ENCODE assay signal across 18 mouse cellular contexts in genomic region chr15:30992357-30992756, GRCm38 (mm10).
DNase-seq lines count a peak whose midpoint lies in the region; ATAC-seq lines count a peak whose summit lies in the region.
"Had no signal": no experiment of that assay in that cellular context is flagged by ENCODE, and none has a peak within 500 bp of the region (broad histone marks: within the 10 kb centered on the region; RNA-seq: fewer than 3 reads in every experiment).

No protein-coding gene starts in this region.

- H3K27me3 ChIP-seq in heart, embryonic 10.5 days (ENCODE audit: insufficient read depth, poor library complexity, severe bottlenecking): no peaks in the 10 kb centered on the region
- H3K27me3 ChIP-seq in midbrain, embryonic 11.5 days (ENCODE audit: control insufficient read depth, insufficient read depth, low read length): no peaks in the 10 kb centered on the region
- H3K27me3 ChIP-seq in midbrain, embryonic 14.5 days (ENCODE audit: control insufficient read depth, insufficient read depth, low read length): no peaks in the 10 kb centered on the region
- H3K27me3 ChIP-seq: intestine, embryonic 15.5 days; limb, embryonic 12.5 days; liver, embryonic 12.5 days had no signal

- no peak overlapping the region for H3K4me2 ChIP-seq in midbrain, embryonic 11.5 days
- H3K4me2 ChIP-seq in midbrain, embryonic 14.5 days (ENCODE audit: low read length): no peak overlapping the region
- H3K4me2 ChIP-seq: intestine, embryonic 15.5 days; limb, embryonic 12.5 days; liver, embryonic 12.5 days had no signal

- DNase-seq in heart, embryonic 10.5 days (ENCODE audit: low spot score): peak; percentile 51
- no peak for DNase-seq in heart, postnatal 36 days
- peak; percentile 54 for DNase-seq in midbrain, embryonic 11.5 days (ENCODE audit: low spot score, missing footprints)
- no peak for DNase-seq in midbrain, embryonic 14.5 days
- DNase-seq in cerebellum, adult 8-10 months: peak; percentile 14
- DNase-seq in cerebellum, postnatal 14 days: peak; percentile 47 to 48
- no peak for DNase-seq in urinary bladder, adult 18-20 months (ENCODE audit: low spot score in 2 of 2)
- DNase-seq: heart, adult 18-20 months; kidney, postnatal 4 days; lung, adult 2 months; lung, postnatal 4 days; right cerebral cortex, postnatal 4 days; thymus, postnatal 14 days had no signal

- no peak overlapping the region for H3K4me3 ChIP-seq in heart, embryonic 10.5 days
- H3K4me3 ChIP-seq in midbrain, embryonic 11.5 days (ENCODE audit: low read depth, low read length): no peak overlapping the region
- H3K4me3 ChIP-seq in midbrain, embryonic 14.5 days (replicated peaks; ENCODE audit: low read depth, low read length): no peak overlapping the region
- H3K4me3 ChIP-seq: forebrain, embryonic 10.5 days; intestine, embryonic 15.5 days; limb, embryonic 12.5 days; liver, embryonic 12.5 days; myocyte had no signal

- H3K9ac ChIP-seq in midbrain, embryonic 11.5 days (ENCODE audit: low read length): no peak overlapping the region
- no peak overlapping the region for H3K9ac ChIP-seq in midbrain, embryonic 14.5 days (replicated peaks; ENCODE audit: low read length)
- H3K9ac ChIP-seq: intestine, embryonic 15.5 days; limb, embryonic 12.5 days; liver, embryonic 12.5 days had no signal

- no peak for ATAC-seq in midbrain, embryonic 11.5 days (ENCODE audit: low FRiP score)
- ATAC-seq in midbrain, embryonic 14.5 days (ENCODE audit: low FRiP score, low TSS enrichment): no peak
- ATAC-seq: intestine, embryonic 15.5 days; liver, embryonic 12.5 days had no signal

- no peaks in the 10 kb centered on the region for H3K36me3 ChIP-seq in heart, embryonic 10.5 days
- no peaks in the 10 kb centered on the region for H3K36me3 ChIP-seq in midbrain, embryonic 11.5 days (ENCODE audit: control insufficient read depth, insufficient read depth, low read length)
- no peaks in the 10 kb centered on the region for H3K36me3 ChIP-seq in midbrain, embryonic 14.5 days (ENCODE audit: control insufficient read depth, insufficient read depth, low read length)
- H3K36me3 ChIP-seq: forebrain, embryonic 10.5 days; intestine, embryonic 15.5 days; limb, embryonic 12.5 days; liver, embryonic 12.5 days had no signal

- WGBS in heart, embryonic 10.5 days: 82% methylated on average over 12 of the region's 12 CpGs
- WGBS in midbrain, embryonic 11.5 days: 93% methylated on average over 12 of the region's 12 CpGs
- 94% methylated on average over 12 of the region's 12 CpGs for WGBS in midbrain, embryonic 14.5 days

- intact Hi-C loops in heart, postnatal 36 days (cut with DNase I): no loop called here

- H3K9me3 ChIP-seq in heart, embryonic 10.5 days: no peaks in the 10 kb centered on the region
- no peaks in the 10 kb centered on the region for H3K9me3 ChIP-seq in midbrain, embryonic 11.5 days (ENCODE audit: control insufficient read depth, low read length)
- no peaks in the 10 kb centered on the region for H3K9me3 ChIP-seq in midbrain, embryonic 14.5 days (ENCODE audit: control insufficient read depth, low read length)
- H3K9me3 ChIP-seq: forebrain, embryonic 10.5 days; intestine, embryonic 15.5 days; limb, embryonic 12.5 days; liver, embryonic 12.5 days had no signal

- H3K4me1 ChIP-seq in heart, embryonic 10.5 days: no peaks in the 10 kb centered on the region
- H3K4me1 ChIP-seq in midbrain, embryonic 11.5 days (ENCODE audit: control insufficient read depth, insufficient read depth, low read length): no peaks in the 10 kb centered on the region
- no peaks in the 10 kb centered on the region for H3K4me1 ChIP-seq in midbrain, embryonic 14.5 days (ENCODE audit: control insufficient read depth, insufficient read depth, low read length)
- H3K4me1 ChIP-seq: forebrain, embryonic 10.5 days; intestine, embryonic 15.5 days; limb, embryonic 12.5 days; liver, embryonic 12.5 days had no signal

- no peak overlapping the region for H3K27ac ChIP-seq in heart, embryonic 10.5 days
- no peak overlapping the region for H3K27ac ChIP-seq in midbrain, embryonic 11.5 days (ENCODE audit: low read depth, low read length)
- no peak overlapping the region for H3K27ac ChIP-seq in midbrain, embryonic 14.5 days (replicated peaks; ENCODE audit: low read depth, low read length)
- H3K27ac ChIP-seq: forebrain, embryonic 10.5 days; intestine, embryonic 15.5 days; limb, embryonic 12.5 days; liver, embryonic 12.5 days had no signal

Comparison
In these comparisons a context has a peak if more than half of its experiments do, and no peak if none do; other contexts are left out.
1. DNase-seq: peak in heart, embryonic 10.5 days (single experiment), midbrain, embryonic 11.5 days (single experiment), cerebellum, adult 8-10 months (single experiment) and cerebellum, postnatal 14 days (2 of 2); none in heart, postnatal 36 days (0 of 2), midbrain, embryonic 14.5 days (single experiment) and urinary bladder, adult 18-20 months (0 of 2).